Mouse (Mus musculus) liver, postnatal 0 days (tissue): ENCODE measurements around the gene S100pbp. TPM values are rescaled to one million over a fixed set of nuclear protein-coding genes. Genes with fewer than 3 reads are reported as not detected.

Experiments
- ATAC-seq: fragments of 200-750 bp; cut with Nextera tagmentation; 2 replicates; pipeline ENCODE4 v1.8.0; 2017; ENCODE audit warnings: mild to moderate bottlenecking, moderate library complexity
- DNase-seq: peaks from one replicate; pipeline ENCODE4 v3.0.0-alpha.2; 2016
- H3K27ac ChIP-seq: fragments of 300-500 bp; sonication (generic); 2 replicates; pipeline ENCODE4 v1.5.1; 2014; ENCODE audit warnings: antibody characterized with exemption, moderate library complexity, mild to moderate bottlenecking, low read depth
- H3K27me3 ChIP-seq: fragments of 300-500 bp; sonication (generic); 2 replicates; pipeline ENCODE4 v1.6.1; 2014; ENCODE audit warnings: low read length, control low read depth, mixed read lengths; ENCODE audit not compliant: insufficient read depth
- H3K36me3 ChIP-seq: fragments of 300-500 bp; sonication (generic); replicated peaks from 2 replicates; pipeline ENCODE4 v1.6.1; 2014; ENCODE audit warnings: mild to moderate bottlenecking, control low read depth, low read length, moderate library complexity, mixed read lengths; ENCODE audit not compliant: insufficient read depth
- H3K4me1 ChIP-seq: fragments of 300-500 bp; sonication (generic); 2 replicates; pipeline ENCODE4 v1.6.1; 2014; ENCODE audit warnings: antibody characterized with exemption, mild to moderate bottlenecking, control low read depth; ENCODE audit not compliant: insufficient read depth
- H3K4me2 ChIP-seq: fragments of 300-500 bp; sonication (generic); 2 replicates; pipeline ENCODE4 v1.6.1; 2014; ENCODE audit warnings: low read depth, mild to moderate bottlenecking, low read length, moderate library complexity, mixed read lengths
- H3K4me3 ChIP-seq: fragments of 300-500 bp; sonication (generic); 2 replicates; pipeline ENCODE4 v1.5.1; 2014; ENCODE audit warnings: low read depth, low read length
- H3K9ac ChIP-seq: fragments of 300-500 bp; sonication (generic); replicated peaks from 2 replicates; pipeline ENCODE4 v1.6.1; 2014; ENCODE audit warnings: mild to moderate bottlenecking, moderate library complexity
- H3K9me3 ChIP-seq: fragments of 300-500 bp; sonication (generic); 2 replicates; pipeline ENCODE4 v1.6.1; 2016; ENCODE audit warnings: mild to moderate bottlenecking, control low read depth, low read length, mixed read lengths
- CTCF ChIP-seq: sonication (generic); IDR thresholded peaks from 2 replicates; pipeline ENCODE4 v1.5.1; 2016; ENCODE audit warnings: antibody characterized with exemption, low read depth
- EP300 ChIP-seq: IDR thresholded peaks from 2 replicates; pipeline ENCODE4 v1.6.1; 2016; ENCODE audit warnings: antibody characterized with exemption, low read depth, mild to moderate bottlenecking
- WGBS: fragments of 180-500 bp; shearing (Covaris S2); extraction: QIAGEN DNeasy Blood & Tissue Kit; methylation state at CpG from one replicate; pipeline ENCODE4 v1.1.7; 2014; ENCODE audit not compliant: insufficient replicate concordance; 5-methylcytosine and 5-hydroxymethylcytosine counted together
- polyA plus RNA-seq: library from polyadenylated mRNA; unstranded; fragments of >200 nt; fragmentation: Nextera tagmentation; extraction: Ambion mirVana; gene quantifications from 2 replicates; pipeline ENCODE4 v1.2.1, GENCODE M21; 2015

S100pbp gene
- polyA plus RNA-seq, 1 experiment from 2014 or later = 3.6 TPM

GRCm38 (mm10) chr4:129145943-129146342 is 43.6 kb downstream of the S100pbp start:
- H3K4me3 ChIP-seq = no peak overlapping the region
- H3K27me3 ChIP-seq = no peaks in the 10 kb centered on the region
- no peaks in the 10 kb centered on the region for H3K9me3 ChIP-seq
- TF ChIP-seq CTCF (no peak), EP300 (no peak)
- H3K4me2 ChIP-seq = no peak overlapping the region
- 73% methylated on average over 4 of the region's 4 CpGs for WGBS
- no peak overlapping the region for H3K27ac ChIP-seq
- H3K4me1 ChIP-seq = peaks cover 11% of the 10 kb centered on the region; the same call in 1 of the 2 replicates
- no peaks in the 10 kb centered on the region; the same call in 1 of the 2 replicates for H3K36me3 ChIP-seq
- no peak for ATAC-seq
- DNase-seq = no peak
- no peak overlapping the region for H3K9ac ChIP-seq

GRCm38 (mm10) chr4:129145411-129145810 is 44.1 kb downstream of the S100pbp start:
- no peaks in the 10 kb centered on the region for H3K9me3 ChIP-seq
- peaks cover 15% of the 10 kb centered on the region for H3K4me1 ChIP-seq
- H3K36me3 ChIP-seq = no peaks in the 10 kb centered on the region; the same call in 1 of the 2 replicates
- no peak overlapping the region for H3K9ac ChIP-seq
- ATAC-seq (no peak), DNase-seq (no peak)
- H3K27me3 ChIP-seq = no peaks in the 10 kb centered on the region
- H3K4me2 ChIP-seq = no peak overlapping the region
- no peak overlapping the region for H3K4me3 ChIP-seq
- no peak overlapping the region for H3K27ac ChIP-seq
- 61% methylated on average over 4 of the region's 4 CpGs for WGBS
- no peak for TF ChIP-seq CTCF
- TF ChIP-seq EP300 = no peak

GRCm38 (mm10) chr4:129144401-129145367 is 44.8 kb downstream of the S100pbp start:
- DNase-seq (no peak), ATAC-seq (no peak)
- Histone ChIP-seq H3K36me3 (no peaks in the 10 kb centered on the region; the same call in 1 of the 2 replicates), H3K27me3 (no peaks in the 10 kb centered on the region), H3K4me1 (peaks cover 23% of the 10 kb centered on the region), H3K4me2 (no peak overlapping the region), H3K9ac (no peak overlapping the region), H3K27ac (no peak overlapping the region), H3K4me3 (no peak overlapping the region), H3K9me3 (no peaks in the 10 kb centered on the region)
- TF ChIP-seq CTCF (no peak), EP300 (no peak)
- 76% methylated on average over 16 of the region's 16 CpGs for WGBS

GRCm38 (mm10) chr4:129143509-129143908 is 46.0 kb downstream of the S100pbp start:
- TF ChIP-seq EP300 = no peak
- TF ChIP-seq CTCF = no peak

GRCm38 (mm10) chr4:129142439-129143045 is 47.0 kb downstream of the S100pbp start:
- Histone ChIP-seq H3K4me1 (peaks cover 30% of the 10 kb centered on the region), H3K27ac (no peak overlapping the region), H3K36me3 (no peaks in the 10 kb centered on the region), H3K9ac (no peak overlapping the region), H3K4me3 (no peak overlapping the region), H3K9me3 (no peaks in the 10 kb centered on the region), H3K27me3 (peaks cover 17% of the 10 kb centered on the region), H3K4me2 (no peak overlapping the region)
- DNase-seq (no peak), ATAC-seq (no peak)
- TF ChIP-seq CTCF = no peak
- no peak for TF ChIP-seq EP300
- WGBS = 71% methylated on average over 11 of the region's 11 CpGs

More at GRCm38 (mm10) chr4:129143509-129143908, 46.0 kb downstream of the S100pbp start:
- no peak for ATAC-seq
- Histone ChIP-seq H3K36me3 (no peaks in the 10 kb centered on the region), H3K9me3 (no peaks in the 10 kb centered on the region), H3K4me2 (no peak overlapping the region), H3K9ac (no peak overlapping the region), H3K27ac (no peak overlapping the region), H3K27me3 (peaks cover 9% of the 10 kb centered on the region; the same call in 1 of the 2 replicates), H3K4me3 (no peak overlapping the region), H3K4me1 (peaks cover 30% of the 10 kb centered on the region)
- 65% methylated on average over 5 of the region's 5 CpGs for WGBS
- DNase-seq = no peak
